Mouse (Mus musculus): Measurements from ENCODE around the gene Kctd21.

GRCm38 (mm10) chr7:97305206-97305605, 26.9 kb upstream of the Kctd21 start:
- TF ChIP-seq POLR2A (IDR thresholded peaks at IDR 0.05; ENCODE audit: insufficient read depth, low read length) (no peak), CTCF (IDR thresholded peaks at IDR 0.05; ENCODE audit: low read depth, low read length) (no peak), EP300 (IDR thresholded peaks at IDR 0.05; ENCODE audit: insufficient read depth, low read depth, low read length) (no peak)
